Mouse (Mus musculus): ENCODE results near the gene Itga7.
"Not testable (repeated sequence)": the region's sequence is repeated elsewhere in the genome, so short reads cannot be mapped to it uniquely, and the experiment has no call there.

Itga7 gene

GRCm38 (mm10) chr10:128935826-128936440, 2.3 kb downstream of the Itga7 start:
- no peak for DNase-seq (ENCODE audit: low spot score)

- DNase-seq (ENCODE audit: low spot score) = no peak
These were observed 4.3 kb downstream of the Itga7 start for GRCm38 (mm10) chr10:128937756-128938390.

GRCm38 (mm10) chr10:128938457-128938856, 4.8 kb downstream of the Itga7 start:
- DNase-seq (ENCODE audit: low spot score) = no peak

- no peak for DNase-seq (ENCODE audit: low spot score)
These were observed 5.4 kb downstream of the Itga7 start for GRCm38 (mm10) chr10:128938974-128939373.

- DNase-seq (ENCODE audit: low spot score) = no peak
These were observed 7.0 kb downstream of the Itga7 start for GRCm38 (mm10) chr10:128940475-128941061.

- DNase-seq (ENCODE audit: low spot score) = no peak
These were observed 12.1 kb downstream of the Itga7 start for GRCm38 (mm10) chr10:128945675-128946074.

- no peak for DNase-seq (ENCODE audit: low spot score)
These were observed 13.9 kb downstream of the Itga7 start for GRCm38 (mm10) chr10:128947496-128947895.

- no peak for DNase-seq (ENCODE audit: low spot score)
These were observed 16.7 kb downstream of the Itga7 start for GRCm38 (mm10) chr10:128950208-128950887.

GRCm38 (mm10) chr10:128958340-128958739, 24.7 kb downstream of the Itga7 start:
- no peak for DNase-seq (ENCODE audit: low spot score)

GRCm38 (mm10) chr10:128960142-128960541, 26.5 kb downstream of the Itga7 start:
- DNase-seq (ENCODE audit: low spot score) = no peak

GRCm38 (mm10) chr10:128960590-128961584, 27.3 kb downstream of the Itga7 start, which contains the start of gene Mettl7b:
TSS of gene Mettl7b (minus strand) at chr10:128960988.
- no peak for DNase-seq (ENCODE audit: low spot score)

- DNase-seq (ENCODE audit: low spot score) = no peak
These were observed 31.3 kb downstream of the Itga7 start for GRCm38 (mm10) chr10:128964961-128965360.

- no peak for DNase-seq (ENCODE audit: low spot score)
These were observed 32.3 kb downstream of the Itga7 start for GRCm38 (mm10) chr10:128965871-128966270.

- DNase-seq (ENCODE audit: low spot score) = no peak
These were observed 34.7 kb downstream of the Itga7 start for GRCm38 (mm10) chr10:128968341-128968749.

GRCm38 (mm10) chr10:128970740-128971250, 37.2 kb downstream of the Itga7 start:
- DNase-seq (ENCODE audit: low spot score) = no peak

GRCm38 (mm10) chr10:128972841-128973240, 39.2 kb downstream of the Itga7 start:
- no peak for DNase-seq (ENCODE audit: low spot score)

GRCm38 (mm10) chr10:128976395-128976794, 42.8 kb downstream of the Itga7 start:
- no peak for DNase-seq (ENCODE audit: low spot score)

- DNase-seq (ENCODE audit: low spot score) = no peak
These were observed 44.0 kb downstream of the Itga7 start for GRCm38 (mm10) chr10:128977522-128978114.

- no peak for DNase-seq (ENCODE audit: low spot score)
These were observed 47.2 kb downstream of the Itga7 start for GRCm38 (mm10) chr10:128980644-128981365.

GRCm38 (mm10) chr10:128989131-128989530, 55.5 kb downstream of the Itga7 start, which contains the start of gene Olfr9:
TSS of gene Olfr9 (plus strand) at chr10:128989431.
- DNase-seq (ENCODE audit: low spot score) = not testable (repeated sequence)
